Mouse (Mus musculus): ENCODE measurements at regions not wholly inside any gene's neighbourhood (a gene's known extent, or its start where the extent isn't known, plus 50 kb on each side); places are given as distances from the start of the nearest gene placed in this dataset.
A peak's percentile ranks its signal among the peaks of the same experiment; 100 is the strongest.

DNA sequence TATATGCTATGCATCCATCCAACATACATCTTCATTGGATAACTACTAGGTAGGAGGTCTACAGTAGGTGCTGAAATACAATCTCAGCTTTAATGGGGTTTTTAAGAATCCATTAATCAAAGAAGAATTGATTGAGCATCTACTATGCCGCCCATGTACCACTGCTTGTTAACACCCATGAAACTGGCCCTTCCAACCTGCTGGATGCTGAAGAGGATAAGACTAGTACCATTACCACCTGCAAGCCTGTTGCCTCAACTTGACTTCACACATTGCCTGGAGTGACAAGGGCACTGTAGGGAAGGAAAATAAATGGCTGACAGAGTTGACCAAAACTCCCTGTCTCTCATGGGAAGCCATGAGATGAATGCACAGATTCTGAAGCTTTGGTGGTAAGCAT is 71.4 kb upstream of the Klf9 start:
- whole genome bisulfite sequencing, result 94% methylated on average over 1 of the region's 1 CpGs
- H3K27me3 ChIP-seq (ENCODE audit: control insufficient read depth, insufficient read depth, low read length), result no peaks in the 10 kb centered on the region
- H3K27ac ChIP-seq (ENCODE audit: insufficient read depth, low read depth, low read length), result no peak overlapping the region
- no peaks in the 10 kb centered on the region for H3K36me3 ChIP-seq (ENCODE audit: control insufficient read depth, insufficient read depth, low read length)
- no peak overlapping the region for H3K4me3 ChIP-seq (ENCODE audit: low read depth, low read length)
- TF ChIP-seq CTCF (IDR thresholded peaks at IDR 0.05; ENCODE audit: extremely low read depth, insufficient read length, insufficient replicate concordance, low read depth, low read length), result no peak
- TF ChIP-seq POLR2A (IDR thresholded peaks at IDR 0.05; ENCODE audit: low read depth, low read length), result no peak
- H3K4me1 ChIP-seq (ENCODE audit: control insufficient read depth, insufficient read depth, insufficient read length, low read length), result peaks cover 3% of the 10 kb centered on the region; the same call in 1 of the 2 replicates

DNA sequence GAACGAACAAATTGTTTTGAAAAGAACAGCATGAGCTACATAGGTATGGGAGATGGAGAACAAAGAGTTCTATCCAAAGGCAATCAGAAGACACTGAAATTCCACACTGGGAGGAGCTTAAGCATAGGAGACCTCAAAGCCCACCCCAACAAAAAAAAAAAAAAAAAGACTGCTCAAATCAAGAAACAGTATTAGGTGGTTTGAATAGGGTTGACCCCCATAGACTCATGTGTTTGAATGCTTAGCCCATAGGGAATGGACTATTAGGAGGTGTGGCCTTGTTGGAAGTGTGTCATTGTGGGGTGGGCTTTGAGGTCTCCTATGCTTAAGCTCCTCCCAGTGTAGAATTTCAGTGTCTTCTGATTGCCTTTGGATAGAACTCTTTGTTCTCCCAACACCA is 70.0 kb upstream of the Klf9 start:
- H3K4me3 ChIP-seq (ENCODE audit: low read depth, low read length), result no peak overlapping the region
- H3K27me3 ChIP-seq (ENCODE audit: control insufficient read depth, insufficient read depth, low read length), result no peaks in the 10 kb centered on the region
- WGBS, result 83% methylated on average over 1 of the region's 1 CpGs
- no peaks in the 10 kb centered on the region for H3K36me3 ChIP-seq (ENCODE audit: control insufficient read depth, insufficient read depth, low read length)
- no peak for TF ChIP-seq CTCF (IDR thresholded peaks at IDR 0.05; ENCODE audit: extremely low read depth, insufficient read length, insufficient replicate concordance, low read depth, low read length)
- TF ChIP-seq POLR2A (IDR thresholded peaks at IDR 0.05; ENCODE audit: low read depth, low read length), result no peak
- no peak overlapping the region for H3K27ac ChIP-seq (ENCODE audit: insufficient read depth, low read depth, low read length)
- peaks cover 3% of the 10 kb centered on the region; the same call in 1 of the 2 replicates for H3K4me1 ChIP-seq (ENCODE audit: control insufficient read depth, insufficient read depth, insufficient read length, low read length)

DNA sequence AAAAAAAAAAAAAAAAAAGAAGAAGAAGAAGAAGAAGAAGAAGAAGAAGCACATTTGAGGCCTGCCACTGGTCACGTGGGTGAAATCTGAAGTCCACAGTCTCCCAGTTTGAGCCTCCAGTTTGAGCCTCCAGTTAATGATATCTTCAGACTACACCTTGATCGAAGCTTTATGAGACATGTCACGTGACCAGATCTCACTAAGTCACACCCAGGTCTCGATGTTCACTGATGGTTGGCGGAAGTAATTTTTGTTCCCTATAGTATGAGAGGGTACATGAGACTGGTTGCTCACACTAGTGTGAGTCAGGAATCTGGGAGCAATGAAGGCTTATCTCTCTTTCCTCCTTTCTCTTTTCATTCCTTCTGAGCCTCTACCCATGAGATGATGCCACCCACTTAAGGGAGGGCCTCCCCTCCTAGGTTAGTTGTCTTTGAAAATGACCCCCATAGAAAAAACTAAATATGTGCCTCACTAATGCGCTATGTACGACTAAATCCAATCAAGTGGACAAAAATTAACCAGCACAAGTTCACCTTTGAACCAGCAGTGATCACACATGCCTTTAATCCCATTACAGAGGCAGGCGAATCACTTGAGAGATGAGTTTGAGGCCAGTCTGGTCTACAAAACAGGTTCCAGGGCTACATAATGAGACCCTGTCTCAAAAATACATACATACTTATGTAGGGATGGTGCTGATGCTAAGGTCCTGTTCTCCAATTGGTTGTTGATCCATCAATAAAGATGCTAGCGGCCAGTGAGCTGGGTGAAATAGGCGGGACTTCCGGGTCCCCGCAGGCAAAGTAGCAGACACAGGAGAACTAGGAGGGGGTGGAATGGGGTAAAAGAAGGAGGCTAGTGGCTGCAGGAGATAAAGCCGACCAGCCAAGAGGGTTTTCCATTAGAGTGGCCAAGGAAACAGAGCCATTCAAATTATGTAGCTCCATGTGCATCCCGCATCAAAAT is 66.1 kb upstream of the Klf9 start:
- Histone ChIP-seq H3K36me3 (ENCODE audit: control insufficient read depth, insufficient read depth, low read length) (no peaks in the 10 kb centered on the region), H3K27ac (ENCODE audit: insufficient read depth, low read depth, low read length) (no peak overlapping the region; the same call in 1 of the 2 replicates), H3K27me3 (ENCODE audit: control insufficient read depth, insufficient read depth, low read length) (no peaks in the 10 kb centered on the region), H3K4me1 (ENCODE audit: control insufficient read depth, insufficient read depth, insufficient read length, low read length) (peaks cover 3% of the 10 kb centered on the region; the same call in 1 of the 2 replicates), H3K4me3 (ENCODE audit: low read depth, low read length) (no peak overlapping the region)
- WGBS, result 82% methylated on average over 14 of the region's 14 CpGs
- TF ChIP-seq CTCF (IDR thresholded peaks at IDR 0.05; ENCODE audit: extremely low read depth, insufficient read length, insufficient replicate concordance, low read depth, low read length) (no peak), POLR2A (IDR thresholded peaks at IDR 0.05; ENCODE audit: low read depth, low read length) (no peak)

DNA sequence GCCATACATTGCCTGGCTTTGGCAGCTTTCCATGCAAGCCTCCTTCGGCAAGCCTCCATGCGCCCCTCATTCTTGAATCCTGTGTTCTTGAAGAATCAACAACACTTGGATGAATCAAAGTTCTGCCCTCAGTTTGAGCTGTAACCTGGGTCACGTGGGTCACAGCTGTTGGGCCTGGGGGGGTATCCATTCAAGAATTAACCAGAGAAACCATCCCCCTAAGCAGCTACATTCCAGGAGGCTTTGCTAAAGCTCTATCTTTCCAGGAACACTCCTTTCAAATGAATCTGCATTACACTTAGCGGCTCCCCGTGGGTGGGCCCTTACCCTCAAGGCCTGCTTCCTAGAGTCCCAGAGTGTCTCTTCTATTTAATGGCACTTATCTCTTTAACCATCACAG is 65.2 kb upstream of the Klf9 start:
- peaks cover 3% of the 10 kb centered on the region; the same call in 1 of the 2 replicates for H3K4me1 ChIP-seq (ENCODE audit: control insufficient read depth, insufficient read depth, insufficient read length, low read length)

DNA sequence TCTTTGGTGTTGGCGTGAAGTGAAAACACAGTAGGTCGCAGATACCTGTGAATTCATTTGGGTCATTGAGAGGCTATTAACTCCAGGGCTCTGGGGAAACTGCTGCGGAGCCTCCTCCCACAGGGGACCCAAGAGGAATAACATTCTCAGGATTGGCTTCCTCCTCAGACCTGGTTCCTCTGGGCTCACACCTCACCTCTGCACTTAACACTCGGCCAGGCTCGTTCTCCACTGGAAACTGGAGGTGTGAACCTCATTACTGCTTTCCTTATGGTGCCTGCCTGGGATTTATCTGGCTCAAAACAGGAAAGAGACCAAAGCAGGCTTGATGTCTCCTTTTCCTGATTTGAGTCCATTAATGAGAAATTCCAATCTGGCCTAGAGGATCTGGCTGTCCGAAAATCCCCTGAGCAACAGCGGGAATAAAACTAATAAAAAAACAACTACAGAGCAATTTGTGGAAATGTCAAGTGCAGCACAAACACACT is 55.8 kb upstream of the Klf9 start:
- Histone ChIP-seq H3K4me3 (ENCODE audit: low read depth, low read length) (no peak overlapping the region), H3K27ac (ENCODE audit: insufficient read depth, low read depth, low read length) (peak overlapping the region; percentile 15; the same call in 1 of the 2 replicates), H3K27me3 (ENCODE audit: control insufficient read depth, insufficient read depth, low read length) (no peaks in the 10 kb centered on the region), H3K36me3 (ENCODE audit: control insufficient read depth, insufficient read depth, low read length) (no peaks in the 10 kb centered on the region), H3K4me1 (ENCODE audit: control insufficient read depth, insufficient read depth, insufficient read length, low read length) (no peaks in the 10 kb centered on the region)
- WGBS, result 77% methylated on average over 7 of the region's 7 CpGs
- TF ChIP-seq CTCF (IDR thresholded peaks at IDR 0.05; ENCODE audit: extremely low read depth, insufficient read length, insufficient replicate concordance, low read depth, low read length) (no peak), POLR2A (IDR thresholded peaks at IDR 0.05; ENCODE audit: low read depth, low read length) (no peak)

More for the DNA sequence above, 65.2 kb upstream of the Klf9 start:
- Histone ChIP-seq H3K27ac (ENCODE audit: insufficient read depth, low read depth, low read length) (no peak overlapping the region), H3K27me3 (ENCODE audit: control insufficient read depth, insufficient read depth, low read length) (no peaks in the 10 kb centered on the region), H3K4me3 (ENCODE audit: low read depth, low read length) (no peak overlapping the region), H3K36me3 (ENCODE audit: control insufficient read depth, insufficient read depth, low read length) (no peaks in the 10 kb centered on the region)
- WGBS, result 78% methylated on average over 5 of the region's 5 CpGs
- TF ChIP-seq CTCF (IDR thresholded peaks at IDR 0.05; ENCODE audit: extremely low read depth, insufficient read length, insufficient replicate concordance, low read depth, low read length) (no peak), POLR2A (IDR thresholded peaks at IDR 0.05; ENCODE audit: low read depth, low read length) (no peak)

DNA sequence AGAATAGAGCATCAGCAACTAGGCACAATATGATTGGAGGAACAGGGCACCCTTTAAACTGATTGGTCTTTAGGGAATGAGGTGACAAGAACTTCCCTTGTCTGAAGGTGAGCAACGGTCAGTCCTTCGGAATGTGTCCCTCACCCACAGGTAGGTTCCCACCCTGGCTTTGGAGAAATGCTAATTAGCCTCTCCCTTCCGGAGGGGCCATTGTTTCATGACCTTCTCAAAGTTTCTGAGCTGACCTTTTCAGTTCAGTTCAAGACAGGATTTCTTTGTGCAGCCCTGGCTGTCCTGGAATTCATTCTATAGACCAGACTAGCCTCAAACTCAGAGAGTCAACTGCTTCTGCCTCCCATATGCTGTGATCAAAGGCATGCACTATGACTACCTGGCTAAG is 53.5 kb upstream of the Klf9 start:
- WGBS, result 90% methylated on average over 3 of the region's 3 CpGs

DNA sequence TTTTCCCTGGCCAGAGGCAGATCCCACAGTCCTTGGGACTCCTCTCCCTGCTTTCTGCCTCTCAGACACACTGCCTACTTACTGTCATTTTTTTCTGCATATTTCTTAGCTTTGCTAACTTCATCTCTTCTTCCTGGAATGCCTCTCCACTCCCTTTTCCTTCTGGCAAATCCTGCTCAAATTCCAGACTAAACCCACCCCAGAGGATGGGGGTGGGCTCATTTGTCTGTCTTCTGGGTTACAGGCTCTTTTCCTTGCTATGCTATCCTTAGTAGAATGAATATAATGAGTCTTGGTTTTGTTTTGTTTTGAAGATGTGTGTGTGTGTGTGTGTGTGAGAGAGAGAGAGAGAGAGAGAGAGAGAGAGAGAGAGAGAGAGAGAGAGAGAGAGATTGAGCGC is 51.9 kb upstream of the Klf9 start:
- 93% methylated on average over 1 of the region's 1 CpGs for WGBS
- TF ChIP-seq POLR2A (IDR thresholded peaks at IDR 0.05; ENCODE audit: low read depth, low read length), result no peak
- no peak for TF ChIP-seq CTCF (IDR thresholded peaks at IDR 0.05; ENCODE audit: extremely low read depth, insufficient read length, insufficient replicate concordance, low read depth, low read length)
- no peaks in the 10 kb centered on the region for H3K27me3 ChIP-seq (ENCODE audit: control insufficient read depth, insufficient read depth, low read length)
- no peak overlapping the region for H3K27ac ChIP-seq (ENCODE audit: insufficient read depth, low read depth, low read length)
- no peaks in the 10 kb centered on the region for H3K4me1 ChIP-seq (ENCODE audit: control insufficient read depth, insufficient read depth, insufficient read length, low read length)
- H3K36me3 ChIP-seq (ENCODE audit: control insufficient read depth, insufficient read depth, low read length), result no peaks in the 10 kb centered on the region
- no peak overlapping the region for H3K4me3 ChIP-seq (ENCODE audit: low read depth, low read length)

More for the DNA sequence above, 53.5 kb upstream of the Klf9 start:
- no peak for TF ChIP-seq CTCF (IDR thresholded peaks at IDR 0.05; ENCODE audit: extremely low read depth, insufficient read length, insufficient replicate concordance, low read depth, low read length)
- no peak for TF ChIP-seq POLR2A (IDR thresholded peaks at IDR 0.05; ENCODE audit: low read depth, low read length)
- Histone ChIP-seq H3K36me3 (ENCODE audit: control insufficient read depth, insufficient read depth, low read length) (no peaks in the 10 kb centered on the region), H3K27ac (ENCODE audit: insufficient read depth, low read depth, low read length) (no peak overlapping the region), H3K4me3 (ENCODE audit: low read depth, low read length) (no peak overlapping the region), H3K4me1 (ENCODE audit: control insufficient read depth, insufficient read depth, insufficient read length, low read length) (no peaks in the 10 kb centered on the region), H3K27me3 (ENCODE audit: control insufficient read depth, insufficient read depth, low read length) (no peaks in the 10 kb centered on the region)
